ENCODE assay signal across 17 mouse cellular contexts in genomic region chr4:107021464-107021863, GRCm38 (mm10). TPM values are rescaled to one million over a fixed set of nuclear protein-coding genes. Genes with fewer than 3 reads are reported as not detected.
DNase-seq lines count a peak whose midpoint lies in the region; ATAC-seq and TF ChIP-seq lines count a peak whose summit lies in the region.
"Had no signal": no experiment of that assay in that cellular context is flagged by ENCODE, and none has a peak within 500 bp of the region (broad histone marks: within the 10 kb centered on the region; RNA-seq: fewer than 3 reads in every experiment).

No protein-coding gene starts in this region.

- in situ Hi-C loops in Patski (cut with MboI; ENCODE audit: low pct_unique_long_range_greater_than_20kb): no loop called here

- no peaks in the 10 kb centered on the region for H3K27me3 ChIP-seq in forebrain, embryonic 10.5 days (ENCODE audit: poor library complexity, severe bottlenecking)
- no peaks in the 10 kb centered on the region for H3K27me3 ChIP-seq in forebrain, postnatal 0 days (ENCODE audit: insufficient read depth, low read length)
- H3K27me3 ChIP-seq in liver, adult 2 months (ENCODE audit: control insufficient read depth, insufficient read depth, low read length): no peaks in the 10 kb centered on the region
- H3K27me3 ChIP-seq in liver, embryonic 12.5 days (replicated peaks): no peaks in the 10 kb centered on the region
- H3K27me3 ChIP-seq in Patski: no peaks in the 10 kb centered on the region
- H3K27me3 ChIP-seq in midbrain, embryonic 15.5 days (replicated peaks): no peaks in the 10 kb centered on the region
- H3K27me3 ChIP-seq: heart, embryonic 13.5 days; limb, embryonic 12.5 days had no signal

- no peak overlapping the region for H3K4me3 ChIP-seq in forebrain, embryonic 10.5 days
- H3K4me3 ChIP-seq in forebrain, postnatal 0 days (ENCODE audit: low read depth, low read length): no peak overlapping the region
- no peak overlapping the region for H3K4me3 ChIP-seq in liver, adult 2 months (ENCODE audit: insufficient read depth, low read depth, low read length)
- no peak overlapping the region for H3K4me3 ChIP-seq in liver, embryonic 12.5 days
- no peak overlapping the region for H3K4me3 ChIP-seq in midbrain, embryonic 15.5 days
- H3K4me3 ChIP-seq: heart, embryonic 13.5 days; limb, embryonic 12.5 days had no signal

- POLR2A ChIA-PET in Patski (lab: Charles Lee): no interaction called here

- H3K4me1 ChIP-seq in forebrain, embryonic 10.5 days: peaks cover 93% of the 10 kb centered on the region
- peaks cover 16% of the 10 kb centered on the region; the same call in 1 of the 2 replicates for H3K4me1 ChIP-seq in forebrain, postnatal 0 days (ENCODE audit: insufficient read depth)
- H3K4me1 ChIP-seq in liver, adult 2 months (ENCODE audit: control insufficient read depth, insufficient read depth, low read length): peaks cover 47% of the 10 kb centered on the region
- H3K4me1 ChIP-seq in liver, embryonic 12.5 days: peaks cover 42% of the 10 kb centered on the region
- peaks cover 88% of the 10 kb centered on the region for H3K4me1 ChIP-seq in midbrain, embryonic 15.5 days

- DNase-seq in forebrain, embryonic 10.5 days (ENCODE audit: extremely low spot score, low spot score): no peak
- DNase-seq in forebrain, postnatal 0 days: no peak
- no peak for DNase-seq in liver, adult 2 months (ENCODE audit: extremely low read depth, low read depth, low spot score)
- peak; percentile 54 for DNase-seq in Patski (ENCODE audit: low read depth, low spot score)
- no peak for DNase-seq in testis, postnatal 14 days (ENCODE audit: low spot score)
- no peak for DNase-seq in cerebellum, postnatal 4 days (ENCODE audit: low spot score in 2 of 2)
- DNase-seq: cerebellum, adult 9-10 months; embryo, embryonic 11 days; heart, postnatal 4 days; kidney, adult 9 months; lung, adult 18-20 months; right cerebral cortex, postnatal 25 days had no signal

- 75% methylated on average over 3 of the region's 3 CpGs for WGBS in forebrain, embryonic 10.5 days
- WGBS in forebrain, postnatal 0 days: 68% methylated on average over 3 of the region's 3 CpGs
- 75% methylated on average over 3 of the region's 3 CpGs for WGBS in liver, adult 2 months
- WGBS in liver, embryonic 12.5 days (ENCODE audit: insufficient replicate concordance): 70% methylated on average over 3 of the region's 3 CpGs
- WGBS in midbrain, embryonic 15.5 days: 49% methylated on average over 3 of the region's 3 CpGs

- TF ChIP-seq CTCF in forebrain, postnatal 0 days (IDR thresholded peaks at IDR 0.05; ENCODE audit: low read depth): no peak
- no peak for TF ChIP-seq CTCF in liver, adult 2 months (IDR thresholded peaks at IDR 0.05; ENCODE audit: low read depth, low read length)
- no peak for TF ChIP-seq CTCF in Patski (IDR thresholded peaks at IDR 0.05)

- ATAC-seq in forebrain, postnatal 0 days: no peak
- no peak for ATAC-seq in liver, embryonic 12.5 days
- ATAC-seq in Patski: peak; percentile 67
- ATAC-seq in midbrain, embryonic 15.5 days (replicated peaks): no peak

- H3K9me3 ChIP-seq in forebrain, embryonic 10.5 days: no peaks in the 10 kb centered on the region
- H3K9me3 ChIP-seq in forebrain, postnatal 0 days (ENCODE audit: low read length): no peaks in the 10 kb centered on the region
- H3K9me3 ChIP-seq in liver, embryonic 12.5 days (replicated peaks): no peaks in the 10 kb centered on the region
- H3K9me3 ChIP-seq in midbrain, embryonic 15.5 days: no peaks in the 10 kb centered on the region
- H3K9me3 ChIP-seq: heart, embryonic 13.5 days; limb, embryonic 12.5 days had no signal

- H3K4me2 ChIP-seq in forebrain, postnatal 0 days (ENCODE audit: low read depth): no peak overlapping the region
- no peak overlapping the region for H3K4me2 ChIP-seq in liver, embryonic 12.5 days
- H3K4me2 ChIP-seq in midbrain, embryonic 15.5 days: no peak overlapping the region
- H3K4me2 ChIP-seq: heart, embryonic 13.5 days; limb, embryonic 12.5 days had no signal

- peaks cover 36% of the 10 kb centered on the region for H3K79me2 ChIP-seq in liver, adult 2 months (ENCODE audit: control insufficient read depth, insufficient read depth, low read length)

- no peak overlapping the region for H3K9ac ChIP-seq in forebrain, postnatal 0 days
- H3K9ac ChIP-seq in liver, adult 2 months (ENCODE audit: low read depth, low read length): no peak overlapping the region
- H3K9ac ChIP-seq in liver, embryonic 12.5 days: no peak overlapping the region
- no peak overlapping the region for H3K9ac ChIP-seq in midbrain, embryonic 15.5 days
- H3K9ac ChIP-seq: heart, embryonic 13.5 days; limb, embryonic 12.5 days had no signal

- TF ChIP-seq POLR2A in liver, adult 2 months (IDR thresholded peaks at IDR 0.05; ENCODE audit: extremely low read depth, insufficient read depth, low read length): no peak

- H3K27ac ChIP-seq in forebrain, embryonic 10.5 days: peak overlapping the region; percentile 27; the same call in 1 of the 2 replicates
- H3K27ac ChIP-seq in forebrain, postnatal 0 days (ENCODE audit: low read depth, low read length): no peak overlapping the region
- H3K27ac ChIP-seq in liver, adult 2 months (replicated peaks; ENCODE audit: insufficient read depth, low read depth, low read length): peak overlapping the region; percentile 19; the same call in 1 of the 2 replicates
- no peak overlapping the region for H3K27ac ChIP-seq in liver, embryonic 12.5 days
- peak overlapping the region; percentile 31; the same call in 1 of the 2 replicates for H3K27ac ChIP-seq in midbrain, embryonic 15.5 days
- H3K27ac ChIP-seq: heart, embryonic 13.5 days; macrophage had no signal

- H3K36me3 ChIP-seq in forebrain, embryonic 10.5 days (replicated peaks): peaks cover 67% of the 10 kb centered on the region
- H3K36me3 ChIP-seq in forebrain, postnatal 0 days (ENCODE audit: insufficient read depth): no peaks in the 10 kb centered on the region
- no peaks in the 10 kb centered on the region for H3K36me3 ChIP-seq in liver, adult 2 months (ENCODE audit: control insufficient read depth, insufficient read depth, low read length)
- H3K36me3 ChIP-seq in liver, embryonic 12.5 days: peaks cover 42% of the 10 kb centered on the region
- H3K36me3 ChIP-seq in midbrain, embryonic 15.5 days (replicated peaks): no peaks in the 10 kb centered on the region
- H3K36me3 ChIP-seq: heart, embryonic 13.5 days had no signal

- CTCF ChIA-PET in Patski (lab: Charles Lee): interaction anchor here (1.0 kb wide), 1 partner anchor 143 kb away, joined by 5 read pairs; no protein-coding TSS in a partner anchor

RNA-seq across cellular contexts. Expression of gene Mrpl37, which starts 45.2 kb away (rescaled TPM):
- polyA plus RNA-seq in forebrain, embryonic 10.5 days (2016; fragmentation: Nextera tagmentation; extraction: Ambion mirVana): 131 and 132 TPM in 2 replicates
- 43.8 and 48.5 TPM in 2 replicates for total RNA-seq in forebrain, postnatal 0 days (2014; rRNA removed)
- polyA plus RNA-seq in forebrain, postnatal 0 days (2015; fragmentation: Nextera tagmentation; extraction: Ambion mirVana): 73.3 and 80.4 TPM in 2 replicates
- total RNA-seq in liver, adult 2 months (2014; rRNA removed): 16.7 and 20.3 TPM in 2 replicates
- 51.8 and 51.9 TPM in 2 replicates for polyA plus RNA-seq in liver, adult 2 months (2012; rRNA removed)
- polyA plus RNA-seq in liver, embryonic 12.5 days (2016; fragmentation: Nextera tagmentation; extraction: Ambion mirVana): 77.0 and 79.9 TPM in 2 replicates
- polyA plus RNA-seq in Patski (2021): 48.8 TPM
- polyA plus RNA-seq in midbrain, embryonic 15.5 days (2015; fragmentation: Nextera tagmentation; extraction: Ambion mirVana): 77.7 and 82.3 TPM in 2 replicates

RNA-seq across cellular contexts. Expression of gene Cyb5rl, which starts 45.3 kb away (rescaled TPM):
- 8.9 and 11.3 TPM in 2 replicates for polyA plus RNA-seq in forebrain, embryonic 10.5 days (2016; fragmentation: Nextera tagmentation; extraction: Ambion mirVana)
- 2.8 and 4.6 TPM in 2 replicates for total RNA-seq in forebrain, postnatal 0 days (2014; rRNA removed)
- 4.0 and 4.5 TPM in 2 replicates for polyA plus RNA-seq in forebrain, postnatal 0 days (2015; fragmentation: Nextera tagmentation; extraction: Ambion mirVana)
- 9.3 and 9.8 TPM in 2 replicates for total RNA-seq in liver, adult 2 months (2014; rRNA removed)
- 10.7 and 11.0 TPM in 2 replicates for polyA plus RNA-seq in liver, adult 2 months (2012; rRNA removed)
- 3.9 and 4.1 TPM in 2 replicates for polyA plus RNA-seq in liver, embryonic 12.5 days (2016; fragmentation: Nextera tagmentation; extraction: Ambion mirVana)
- 4.3 TPM for polyA plus RNA-seq in Patski (2021)
- polyA plus RNA-seq in midbrain, embryonic 15.5 days (2015; fragmentation: Nextera tagmentation; extraction: Ambion mirVana): 3.7 and 4.7 TPM in 2 replicates

Comparison
In these comparisons a context has a peak if more than half of its experiments do, and no peak if none do; other contexts are left out.
1. H3K27ac ChIP-seq: peak in forebrain, embryonic 10.5 days (single experiment), liver, adult 2 months (single experiment) and midbrain, embryonic 15.5 days (single experiment); none in forebrain, postnatal 0 days (single experiment) and liver, embryonic 12.5 days (single experiment).